Mouse (Mus musculus) MEL (cell line): Measurements from ENCODE around the gene Plcxd2. TPM values are rescaled to one million over a fixed set of nuclear protein-coding genes. Genes with fewer than 3 reads are reported as not detected.

ENCODE experiments used
- polyA plus RNA-seq, 2 experiments: library from polyadenylated mRNA; stranded (reverse) in 1 of 2; unstranded in 1 of 2; fragments of >175 nt in 1 of 2; fragments of >200 nt in 1 of 2; gene quantifications; 2 replicates each; pipeline versions ENCODE4 v1.2.1 to v1.2.4; 2012; ENCODE audit warnings: low replicate concordance in 2 of 2, low read depth in 1 of 2; ENCODE audit not compliant: insufficient read length in 2 of 2, insufficient read depth in 1 of 2, missing spikeins in 1 of 2
- total RNA-seq: library from RNA; depleted of rRNA; stranded (reverse); fragments of 300-350 nt; gene quantifications from 2 replicates; pipeline ENCODE4 v1.2.3, GENCODE M21; 2012; rRNA removed

Plcxd2 gene
- total and polyA plus RNA-seq, 3 experiments = not detected

Other genes with a start within 250 kb of the Plcxd2 start
- gene Phldb2, start 56.6 kb downstream of the Plcxd2 start, total RNA-seq = not detected in 2 replicates
- gene Phldb2, start 56.6 kb downstream of the Plcxd2 start, polyA plus RNA-seq = not detected
- not detected in 2 replicates for gene Cd96, start 110.0 kb upstream of the Plcxd2 start, total RNA-seq
- not detected for gene Cd96, start 110.0 kb upstream of the Plcxd2 start, polyA plus RNA-seq
- 22.3 and 27.6 TPM in 2 replicates for gene Gm4737, start 144.9 kb upstream of the Plcxd2 start, total RNA-seq
- 100 to 1,000 TPM; 103 to 124 TPM for gene Gm4737, start 144.9 kb upstream of the Plcxd2 start, polyA plus RNA-seq